Mouse (Mus musculus) ES-E14 (cell line): ENCODE results near the gene Mrpl38.

Experiments
- HCFC1 ChIP-seq: IDR thresholded peaks from 2 replicates; pipeline ENCODE4 v1.6.1; 2012; ENCODE audit warnings: low read length, inconsistent platforms, borderline replicate concordance; ENCODE audit not compliant: insufficient read depth
- ZC3H11A ChIP-seq: IDR thresholded peaks from 2 replicates; pipeline ENCODE4 v1.6.1; 2012; ENCODE audit warnings: low read depth, mild to moderate bottlenecking, inconsistent platforms, low read length, borderline replicate concordance
- ZNF384 ChIP-seq: IDR thresholded peaks from 2 replicates; pipeline ENCODE4 v1.6.1; 2012; ENCODE audit warnings: low read depth, low read length, inconsistent platforms

DNA sequence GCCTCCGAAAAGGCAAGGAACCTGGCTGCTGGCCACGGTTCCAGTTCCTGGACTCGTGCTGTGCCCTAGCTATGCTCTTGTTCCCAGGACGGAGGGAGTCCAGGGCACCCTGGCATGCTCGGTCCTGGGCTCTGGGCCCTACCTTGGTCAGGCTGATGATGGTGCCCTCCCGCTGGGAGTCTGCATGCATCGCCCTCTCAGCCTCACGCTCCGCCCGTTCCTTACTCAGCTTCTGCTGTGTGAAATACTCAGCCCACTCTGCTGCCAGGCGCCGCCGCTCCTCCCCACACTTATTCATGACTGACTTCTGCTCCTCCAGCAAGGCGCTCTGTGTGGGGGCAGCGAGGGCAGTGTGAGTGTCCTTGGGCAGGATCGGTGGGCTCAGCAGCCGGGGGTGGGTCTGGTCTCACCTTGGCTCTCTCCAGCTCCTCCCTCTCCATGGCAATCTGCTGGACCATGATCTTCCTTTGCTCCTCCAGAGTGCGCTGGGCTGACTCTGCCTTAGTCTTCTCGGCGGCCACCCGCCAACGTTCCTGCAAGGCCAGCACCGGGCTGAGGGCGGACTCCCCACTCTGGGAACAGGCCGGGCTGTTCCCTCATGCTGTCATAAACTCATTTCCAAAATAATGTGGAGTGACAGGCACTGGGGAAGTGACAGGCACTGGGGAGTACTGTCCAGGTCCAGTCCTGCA lies 7.8 kb upstream of the Mrpl38 start:
- no peak for TF ChIP-seq HCFC1
- no peak for TF ChIP-seq ZNF384
- TF ChIP-seq ZC3H11A = no peak
